Mouse (Mus musculus) forebrain, postnatal 0 days (tissue): Measurements from ENCODE around the gene Gm15557. TPM values are rescaled to one million over a fixed set of nuclear protein-coding genes. Genes with fewer than 3 reads are reported as not detected.

Experiments
- ATAC-seq: fragments of 200-750 bp; cut with Nextera tagmentation; 2 replicates; pipeline ENCODE4 v1.8.0; 2017; ENCODE audit warnings: mild to moderate bottlenecking, moderate library complexity
- DNase-seq: peaks from one replicate; pipeline ENCODE4 v3.0.0-alpha.2; 2015
- H3K27ac ChIP-seq: fragments of 300-500 bp; sonication (generic); 2 replicates; pipeline ENCODE4 v1.5.1; 2014; ENCODE audit warnings: low read depth, mild to moderate bottlenecking, antibody characterized with exemption, low read length, moderate library complexity, mixed read lengths
- H3K27me3 ChIP-seq: fragments of 300-500 bp; sonication (generic); 2 replicates; pipeline ENCODE4 v1.6.1; 2014; ENCODE audit warnings: mild to moderate bottlenecking, low read length, mixed read lengths; ENCODE audit not compliant: insufficient read depth
- H3K36me3 ChIP-seq: fragments of 300-500 bp; sonication (generic); 2 replicates; pipeline ENCODE4 v1.6.1; 2014; ENCODE audit warnings: mild to moderate bottlenecking, moderate library complexity; ENCODE audit not compliant: insufficient read depth
- H3K4me1 ChIP-seq: fragments of 300-500 bp; sonication (generic); 2 replicates; pipeline ENCODE4 v1.6.1; 2014; ENCODE audit warnings: antibody characterized with exemption; ENCODE audit not compliant: insufficient read depth
- H3K4me2 ChIP-seq: fragments of 300-500 bp; sonication (generic); 2 replicates; pipeline ENCODE4 v1.6.1; 2014; ENCODE audit warnings: low read depth, mild to moderate bottlenecking, moderate library complexity
- H3K4me3 ChIP-seq: fragments of 300-500 bp; sonication (generic); 2 replicates; pipeline ENCODE4 v1.5.1; 2014; ENCODE audit warnings: low read depth, low read length, mixed read lengths
- H3K9ac ChIP-seq: fragments of 300-500 bp; sonication (generic); 2 replicates; pipeline ENCODE4 v1.6.1; 2014; ENCODE audit warnings: mild to moderate bottlenecking
- H3K9me3 ChIP-seq: fragments of 300-500 bp; sonication (generic); 2 replicates; pipeline ENCODE4 v1.6.1; 2016; ENCODE audit warnings: low read length
- CTCF ChIP-seq: sonication (generic); IDR thresholded peaks from 2 replicates; pipeline ENCODE4 v1.5.1; 2016; ENCODE audit warnings: antibody characterized with exemption, control low read depth, low read depth
- WGBS: fragments of 180-500 bp; shearing (Covaris S2); extraction: QIAGEN DNeasy Blood & Tissue Kit; methylation state at CpG from one replicate; pipeline ENCODE4 v1.1.7; 2014; 5-methylcytosine and 5-hydroxymethylcytosine counted together
- polyA plus RNA-seq: library from polyadenylated mRNA; unstranded; fragments of >200 nt; fragmentation: Nextera tagmentation; extraction: Ambion mirVana; gene quantifications from 2 replicates; pipeline ENCODE4 v1.2.1, GENCODE M21; 2015
- total RNA-seq: library from RNA; depleted of rRNA; stranded (reverse); fragments of >200 nt; gene quantifications from 2 replicates; pipeline ENCODE4 v1.2.3, GENCODE M21; 2014; rRNA removed

The Gm15557 gene
- total and polyA plus RNA-seq, 2 experiments from 2014 or later, result not detected

DNA sequence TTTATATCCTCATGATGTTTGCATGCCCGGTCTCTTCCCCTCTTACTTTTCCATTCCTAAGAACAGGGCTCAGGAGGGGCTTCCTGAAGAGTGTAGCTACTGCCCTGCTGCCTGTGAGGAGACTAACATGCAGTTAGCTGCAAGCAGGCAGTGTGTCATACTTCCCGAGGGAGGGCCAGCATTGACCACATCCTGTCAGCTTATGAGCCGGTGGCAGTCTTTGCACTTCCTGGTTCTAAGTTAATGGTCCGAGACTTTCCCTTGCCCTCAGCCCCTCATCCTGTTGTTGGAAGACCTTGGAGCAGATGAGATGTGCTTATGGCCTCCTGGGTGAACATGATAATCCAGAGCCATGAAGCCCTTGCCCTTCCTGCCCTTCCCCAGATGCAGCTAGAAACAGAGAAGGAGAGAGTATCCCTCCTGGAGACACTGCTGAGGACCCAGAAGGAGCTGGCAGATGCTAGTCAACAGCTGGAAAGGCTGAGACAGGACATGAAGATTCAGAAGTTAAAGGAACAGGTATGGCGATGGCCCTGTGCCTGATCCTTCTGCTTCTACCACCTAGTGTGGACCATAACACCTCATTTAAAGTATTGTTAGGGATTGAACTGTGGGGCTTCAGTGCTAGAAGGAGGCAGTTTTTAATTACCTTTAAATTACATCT is 38.9 kb downstream of the Gm15557 start:
- TF ChIP-seq CTCF, result no peak
- ATAC-seq, result no peak
- Histone ChIP-seq H3K9me3 (no peaks in the 10 kb centered on the region), H3K4me1 (no peaks in the 10 kb centered on the region), H3K27me3 (no peaks in the 10 kb centered on the region), H3K9ac (no peak overlapping the region), H3K4me2 (no peak overlapping the region), H3K36me3 (peaks cover 86% of the 10 kb centered on the region), H3K4me3 (no peak overlapping the region), H3K27ac (no peak overlapping the region)
- WGBS, result 88% methylated on average over 5 of the region's 5 CpGs
- DNase-seq, result no peak

GRCm38 (mm10) chr2:155985776-155986175 is 45.2 kb downstream of the Gm15557 start:
- no peak for TF ChIP-seq CTCF
- WGBS, result 91% methylated on average over 7 of the region's 7 CpGs
- Histone ChIP-seq H3K9ac (no peak overlapping the region), H3K27ac (no peak overlapping the region), H3K4me3 (no peak overlapping the region), H3K9me3 (no peaks in the 10 kb centered on the region), H3K36me3 (peaks cover 89% of the 10 kb centered on the region), H3K4me1 (no peaks in the 10 kb centered on the region), H3K4me2 (no peak overlapping the region), H3K27me3 (no peaks in the 10 kb centered on the region)
- DNase-seq, result no peak
- ATAC-seq, result no peak

DNA sequence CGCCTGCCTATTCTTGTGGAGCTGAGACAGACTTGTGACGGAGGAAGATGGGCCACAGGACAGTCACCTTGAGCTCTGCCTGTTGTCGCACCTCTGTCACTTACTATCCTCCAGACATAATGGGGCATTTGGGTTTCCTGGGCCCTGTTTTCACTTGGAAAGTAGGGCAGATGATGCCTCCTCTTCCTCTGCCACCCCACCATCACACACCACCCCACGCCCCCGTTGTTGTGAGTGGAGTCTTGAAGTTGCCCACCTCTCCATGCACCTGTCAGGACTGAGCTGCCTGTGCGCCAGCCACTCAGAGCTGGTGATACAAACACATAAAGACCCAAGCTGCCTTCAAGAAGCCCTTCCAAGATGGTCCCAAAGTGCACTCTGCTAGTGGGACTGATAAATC is 46.6 kb downstream of the Gm15557 start:
- H3K9me3 ChIP-seq, result no peaks in the 10 kb centered on the region
- H3K4me2 ChIP-seq, result no peak overlapping the region
- H3K4me1 ChIP-seq, result no peaks in the 10 kb centered on the region
- DNase-seq, result no peak
- H3K27me3 ChIP-seq, result no peaks in the 10 kb centered on the region
- peaks cover 89% of the 10 kb centered on the region for H3K36me3 ChIP-seq
- WGBS, result 94% methylated on average over 6 of the region's 6 CpGs
- H3K27ac ChIP-seq, result no peak overlapping the region
- no peak for ATAC-seq
- no peak for TF ChIP-seq CTCF
- H3K4me3 ChIP-seq, result no peak overlapping the region
- no peak overlapping the region for H3K9ac ChIP-seq

- 79% methylated on average over 4 of the region's 4 CpGs for WGBS
- Histone ChIP-seq H3K4me3 (no peak overlapping the region), H3K9me3 (no peaks in the 10 kb centered on the region), H3K9ac (no peak overlapping the region), H3K27ac (no peak overlapping the region), H3K36me3 (peaks cover 92% of the 10 kb centered on the region), H3K27me3 (no peaks in the 10 kb centered on the region), H3K4me2 (no peak overlapping the region), H3K4me1 (no peaks in the 10 kb centered on the region)
- DNase-seq (no peak), ATAC-seq (no peak)
- TF ChIP-seq CTCF, result no peak
Observed at GRCm38 (mm10) chr2:155989085-155989484, 48.6 kb downstream of the Gm15557 start.

GRCm38 (mm10) chr2:155991151-155991550 is 50.6 kb downstream of the Gm15557 start:
- H3K4me3 ChIP-seq, result no peak overlapping the region
- H3K9ac ChIP-seq, result no peak overlapping the region
- DNase-seq (no peak), ATAC-seq (no peak)
- H3K27me3 ChIP-seq, result no peaks in the 10 kb centered on the region
- H3K27ac ChIP-seq, result no peak overlapping the region
- WGBS, result 89% methylated on average over 10 of the region's 10 CpGs
- no peaks in the 10 kb centered on the region for H3K9me3 ChIP-seq
- no peak overlapping the region for H3K4me2 ChIP-seq
- H3K36me3 ChIP-seq, result peaks cover 93% of the 10 kb centered on the region
- H3K4me1 ChIP-seq, result no peaks in the 10 kb centered on the region
- no peak for TF ChIP-seq CTCF

DNA sequence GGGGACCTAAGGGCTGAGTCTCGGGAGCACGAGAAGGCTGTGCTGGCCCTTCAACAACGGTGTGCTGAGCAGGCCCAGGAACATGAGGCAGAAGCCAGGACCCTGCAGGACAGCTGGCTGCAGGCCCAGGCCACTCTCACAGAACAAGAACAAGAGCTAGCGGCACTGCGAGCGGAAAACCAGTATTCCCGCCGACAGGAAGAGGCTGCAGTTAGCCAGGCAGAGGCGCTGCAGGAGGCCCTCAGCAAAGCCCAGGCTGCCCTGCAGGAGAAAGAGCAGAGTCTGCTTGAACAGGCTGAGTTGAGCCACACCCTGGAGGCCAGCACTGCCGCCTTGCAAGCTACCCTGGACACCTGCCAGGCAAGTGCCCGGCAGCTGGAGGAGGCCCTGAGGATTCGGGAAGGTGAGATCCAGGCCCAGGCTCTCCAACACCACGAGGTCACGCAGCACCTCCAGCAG is 51.4 kb downstream of the Gm15557 start:
- H3K27me3 ChIP-seq, result no peaks in the 10 kb centered on the region
- H3K9me3 ChIP-seq, result no peaks in the 10 kb centered on the region
- no peak overlapping the region for H3K4me2 ChIP-seq
- 0 out of 2 replicates have a peak, but pooled peaks have one; percentile 12 for TF ChIP-seq CTCF
- H3K9ac ChIP-seq, result no peak overlapping the region
- H3K27ac ChIP-seq, result no peak overlapping the region; the same call in 1 of the 2 replicates
- H3K36me3 ChIP-seq, result peaks cover 94% of the 10 kb centered on the region
- no peak overlapping the region for H3K4me3 ChIP-seq
- peak; percentile 36 for DNase-seq
- WGBS, result 67% methylated on average over 14 of the region's 14 CpGs
- peak; percentile 58 for ATAC-seq
- no peaks in the 10 kb centered on the region for H3K4me1 ChIP-seq

Other genes starting within 250 kb of the Gm15557 start
- 110 and 131 TPM in 2 replicates for gene Trpc4ap, start 248.3 kb upstream of the Gm15557 start, total RNA-seq
- 118 and 128 TPM in 2 replicates for gene Trpc4ap, start 248.3 kb upstream of the Gm15557 start, polyA plus RNA-seq
- gene Edem2, start 211.3 kb upstream of the Gm15557 start, total RNA-seq, result 35.9 and 41.9 TPM in 2 replicates
- 30.7 and 34.1 TPM in 2 replicates for gene Edem2, start 211.3 kb upstream of the Gm15557 start, polyA plus RNA-seq
- not detected in 2 replicates for gene Gm17581, start 204.9 kb upstream of the Gm15557 start, total RNA-seq
- gene Gm17581, start 204.9 kb upstream of the Gm15557 start, polyA plus RNA-seq, result not detected in 2 replicates
- gene Procr, start 189.6 kb upstream of the Gm15557 start, total RNA-seq, result 1.6 and 1.9 TPM in 2 replicates
- gene Procr, start 189.6 kb upstream of the Gm15557 start, polyA plus RNA-seq, result 1.6 and 1.9 TPM in 2 replicates
- gene Mmp24, start 165.4 kb upstream of the Gm15557 start, total RNA-seq, result 124 and 128 TPM in 2 replicates
- 15.5 and 17.0 TPM in 2 replicates for gene Mmp24, start 165.4 kb upstream of the Gm15557 start, polyA plus RNA-seq
- gene BC029722, start 121.3 kb upstream of the Gm15557 start, total RNA-seq, result 26.4 and 31.4 TPM in 2 replicates
- gene BC029722, start 121.3 kb upstream of the Gm15557 start, polyA plus RNA-seq, result 53.4 and 55.5 TPM in 2 replicates
- gene Eif6, start 113.8 kb upstream of the Gm15557 start, total RNA-seq, result 91.9 and 99.3 TPM in 2 replicates
- gene Eif6, start 113.8 kb upstream of the Gm15557 start, polyA plus RNA-seq, result 145 and 171 TPM in 2 replicates
- not detected in 2 replicates for gene Fam83c, start 105.9 kb upstream of the Gm15557 start, total RNA-seq
- gene Fam83c, start 105.9 kb upstream of the Gm15557 start, polyA plus RNA-seq, result 0.06 and 0.12 TPM in 2 replicates
- gene Uqcc1, start 10.4 kb upstream of the Gm15557 start, total RNA-seq, result 43.5 and 67.7 TPM in 2 replicates
- gene Uqcc1, start 10.4 kb upstream of the Gm15557 start, polyA plus RNA-seq, result 55.9 and 63.0 TPM in 2 replicates
- 3.9 TPM in 2 replicates for gene Gdf5, start 4.6 kb downstream of the Gm15557 start, total RNA-seq
- 3.7 and 3.8 TPM in 2 replicates for gene Gdf5, start 4.6 kb downstream of the Gm15557 start, polyA plus RNA-seq
- gene Cep250, start 15.7 kb downstream of the Gm15557 start, total RNA-seq, result 17.2 and 18.7 TPM in 2 replicates
- gene Cep250, start 15.7 kb downstream of the Gm15557 start, polyA plus RNA-seq, result 4.9 and 8.6 TPM in 2 replicates
- 1.0 and 1.1 TPM in 2 replicates for gene 6430550D23Rik, start 67.2 kb downstream of the Gm15557 start, total RNA-seq
- gene 6430550D23Rik, start 67.2 kb downstream of the Gm15557 start, polyA plus RNA-seq, result 0.57 and 1.1 TPM in 2 replicates
- 253 and 279 TPM in 2 replicates for gene Ergic3, start 67.3 kb downstream of the Gm15557 start, total RNA-seq
- 445 and 473 TPM in 2 replicates for gene Ergic3, start 67.3 kb downstream of the Gm15557 start, polyA plus RNA-seq
- gene Fer1l4, start 112.2 kb downstream of the Gm15557 start, total RNA-seq, result 0.19 TPM in 1 of 2 replicates, not detected in the other
- gene Fer1l4, start 112.2 kb downstream of the Gm15557 start, polyA plus RNA-seq, result not detected in 2 replicates
- 7.1 and 7.2 TPM in 2 replicates for gene Spag4, start 124.4 kb downstream of the Gm15557 start, total RNA-seq
- gene Spag4, start 124.4 kb downstream of the Gm15557 start, polyA plus RNA-seq, result 5.0 and 5.5 TPM in 2 replicates
- gene Cpne1, start 171.2 kb downstream of the Gm15557 start, total RNA-seq, result 29.5 and 30.4 TPM in 2 replicates
- 5.1 and 13.2 TPM in 2 replicates for gene Cpne1, start 171.2 kb downstream of the Gm15557 start, polyA plus RNA-seq
- 28.6 and 31.6 TPM in 2 replicates for gene Rbm12, start 171.2 kb downstream of the Gm15557 start, total RNA-seq
- 17.7 and 19.4 TPM in 2 replicates for gene Rbm12, start 171.2 kb downstream of the Gm15557 start, polyA plus RNA-seq
- 14.4 and 20.5 TPM in 2 replicates for gene Gm28036, start 186.4 kb downstream of the Gm15557 start, total RNA-seq
- gene Gm28036, start 186.4 kb downstream of the Gm15557 start, polyA plus RNA-seq, result 8.6 and 13.0 TPM in 2 replicates
- 91.3 and 132 TPM in 2 replicates for gene Romo1, start 203.3 kb downstream of the Gm15557 start, total RNA-seq
- 529 and 662 TPM in 2 replicates for gene Romo1, start 203.3 kb downstream of the Gm15557 start, polyA plus RNA-seq
- 41.9 and 42.7 TPM in 2 replicates for gene Nfs1, start 203.5 kb downstream of the Gm15557 start, total RNA-seq
- gene Nfs1, start 203.5 kb downstream of the Gm15557 start, polyA plus RNA-seq, result 41.2 and 48.6 TPM in 2 replicates
- gene Rbm39, start 239.5 kb downstream of the Gm15557 start, total RNA-seq, result 332 and 415 TPM in 2 replicates
- 412 and 413 TPM in 2 replicates for gene Rbm39, start 239.5 kb downstream of the Gm15557 start, polyA plus RNA-seq